Mouse (Mus musculus) left cerebral cortex, adult 18-20 months (tissue): Measurements from ENCODE around the gene Agap3. TPM values are rescaled to one million over a fixed set of nuclear protein-coding genes. Genes with fewer than 3 reads are reported as not detected.

Experiments used
- DNase-seq, 2 experiments: peaks; one replicate each; pipeline ENCODE4 v3.0.0; 2021 to 2022; ENCODE audit warnings: low spot score in 2 of 2, mixed read lengths in 1 of 2
- long read RNA-seq, 2 experiments: library from polyadenylated mRNA; stranded (forward); transcript quantifications; one replicate each; pipeline ENCODE4 v2.0.0; 2021
- total RNA-seq, 2 experiments: library from RNA; stranded (reverse); gene quantifications; 2 replicates each; pipeline ENCODE4 v1.2.3; 2021

Agap3 gene
- 100 to 1,000 TPM; 517 to 575 TPM for total RNA-seq
- long read RNA-seq, experiment 1, transcript Agap3-204 (9 exons, 1,061 nt) = major isoform, 164 of 439 reads
- long read RNA-seq, experiment 1, partial matches to known transcripts = 53 of 439 reads
- long read RNA-seq, experiment 1, other reads (novel, unspliced or antisense) = 219 of 439 reads
- long read RNA-seq, experiment 2, transcript Agap3-204 (9 exons, 1,061 nt) = major isoform, 118 of 313 reads
- long read RNA-seq, experiment 2, partial matches to known transcripts = 41 of 313 reads
- long read RNA-seq, experiment 2, other reads (novel, unspliced or antisense) = 152 of 313 reads

GRCm38 (mm10) chr5:24452030-24452690, at the start of gene Agap3:
TSS of gene Agap3 (plus strand) at chr5:24452177.
- peak in 1 of 2 experiments; percentile 34 for DNase-seq

DNA sequence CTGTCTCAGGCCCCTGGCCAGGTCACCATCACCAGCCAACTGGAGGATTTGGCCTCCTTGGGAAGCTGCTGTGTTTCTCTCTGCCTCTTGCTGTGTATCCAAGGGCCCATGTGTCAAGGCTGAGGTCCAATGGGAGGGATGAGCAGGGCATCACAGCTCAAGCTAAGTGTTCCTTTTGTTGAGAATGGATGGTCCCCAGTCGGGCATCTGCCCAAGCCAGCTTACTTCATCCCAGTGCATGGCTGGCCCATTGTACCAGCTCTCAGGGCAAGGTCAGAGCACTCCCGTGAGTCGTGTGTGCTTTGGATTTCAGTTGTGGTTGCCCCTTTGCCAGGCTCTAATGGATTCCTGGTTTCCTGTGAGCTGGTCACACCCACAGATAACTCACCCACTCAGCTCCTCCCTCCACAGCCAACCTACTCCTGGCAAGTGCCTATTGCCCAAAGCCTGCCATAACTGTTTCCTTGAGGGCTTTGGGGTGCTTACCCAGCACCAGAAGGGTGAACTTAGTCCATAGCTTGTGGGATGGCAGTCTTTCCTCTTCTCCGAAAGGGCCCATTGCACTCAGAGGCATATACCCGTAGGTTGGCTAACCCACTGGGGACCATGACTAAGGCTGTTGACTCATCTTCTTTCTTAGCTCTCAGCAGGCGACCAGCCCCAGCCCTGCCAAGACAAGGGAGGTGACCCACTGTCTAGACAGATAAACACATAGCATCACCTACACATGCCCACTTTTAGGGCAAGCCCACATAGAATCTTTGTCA, 47.2 kb upstream of the Agap3 start:
- no peak for DNase-seq

DNA sequence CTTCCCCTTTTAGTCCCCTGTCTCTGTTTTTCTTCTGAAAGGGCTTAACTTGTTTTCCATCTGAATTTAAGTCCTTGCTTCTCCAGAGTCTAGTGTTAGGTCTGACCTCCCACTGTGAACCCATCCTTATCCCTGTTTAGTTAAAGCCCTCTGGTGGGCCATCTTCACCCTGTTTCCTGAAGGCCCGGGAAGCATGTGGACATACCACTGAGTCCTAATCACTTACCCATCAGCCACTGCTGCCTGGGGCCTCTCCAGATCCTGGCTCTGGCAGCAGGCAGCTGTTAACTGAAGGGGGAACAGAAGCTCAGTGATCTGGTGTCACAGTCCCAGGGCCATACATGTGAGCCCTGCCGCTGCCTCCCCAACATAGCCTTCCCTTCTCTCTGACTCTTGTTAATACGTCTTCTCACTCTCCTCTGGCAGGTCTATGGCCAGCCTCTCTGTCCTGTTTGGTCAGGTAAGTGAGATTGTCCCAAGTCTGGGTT, 46.5 kb upstream of the Agap3 start:
- no peak for DNase-seq

DNA sequence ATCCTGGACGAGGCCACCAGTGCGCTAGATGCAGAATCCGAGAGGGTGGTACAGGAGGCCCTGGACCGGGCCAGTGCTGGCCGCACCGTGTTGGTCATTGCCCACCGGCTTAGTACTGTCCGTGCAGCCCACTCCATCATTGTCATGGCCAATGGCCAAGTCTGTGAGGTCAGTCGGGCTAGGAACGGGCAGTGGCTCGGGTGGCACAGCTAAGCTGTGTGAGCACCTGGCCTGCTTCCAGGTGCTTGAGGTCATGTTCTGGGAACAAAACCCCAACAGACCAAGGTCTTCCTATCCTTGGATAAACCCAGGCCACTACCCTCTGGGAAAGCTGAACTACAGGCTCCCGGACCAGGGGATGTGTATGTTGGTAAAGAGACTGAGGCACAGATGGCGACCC, 43.3 kb upstream of the Agap3 start:
- no peak for DNase-seq

GRCm38 (mm10) chr5:24409466-24409865, 42.5 kb upstream of the Agap3 start:
- DNase-seq = no peak

DNA sequence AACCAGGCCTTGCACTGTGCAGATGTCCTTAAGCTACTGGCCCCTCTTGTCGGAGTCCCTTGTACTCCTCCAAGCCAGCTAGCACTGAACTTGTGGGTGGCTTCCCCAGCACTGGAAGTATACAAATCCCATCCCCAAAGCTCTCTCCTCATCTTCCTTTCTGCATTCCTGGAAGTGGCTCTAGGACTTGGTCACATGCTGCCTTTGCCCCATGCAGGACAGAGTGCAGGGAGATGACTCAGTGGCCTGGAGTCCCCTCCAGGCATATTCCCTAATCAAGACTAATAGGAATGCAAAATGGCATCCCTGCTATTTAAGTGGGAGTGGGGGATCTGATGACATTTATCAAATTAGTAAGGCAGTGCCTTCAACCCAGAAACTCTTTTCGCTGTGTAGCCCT, 39.9 kb upstream of the Agap3 start:
- no peak for DNase-seq

DNA sequence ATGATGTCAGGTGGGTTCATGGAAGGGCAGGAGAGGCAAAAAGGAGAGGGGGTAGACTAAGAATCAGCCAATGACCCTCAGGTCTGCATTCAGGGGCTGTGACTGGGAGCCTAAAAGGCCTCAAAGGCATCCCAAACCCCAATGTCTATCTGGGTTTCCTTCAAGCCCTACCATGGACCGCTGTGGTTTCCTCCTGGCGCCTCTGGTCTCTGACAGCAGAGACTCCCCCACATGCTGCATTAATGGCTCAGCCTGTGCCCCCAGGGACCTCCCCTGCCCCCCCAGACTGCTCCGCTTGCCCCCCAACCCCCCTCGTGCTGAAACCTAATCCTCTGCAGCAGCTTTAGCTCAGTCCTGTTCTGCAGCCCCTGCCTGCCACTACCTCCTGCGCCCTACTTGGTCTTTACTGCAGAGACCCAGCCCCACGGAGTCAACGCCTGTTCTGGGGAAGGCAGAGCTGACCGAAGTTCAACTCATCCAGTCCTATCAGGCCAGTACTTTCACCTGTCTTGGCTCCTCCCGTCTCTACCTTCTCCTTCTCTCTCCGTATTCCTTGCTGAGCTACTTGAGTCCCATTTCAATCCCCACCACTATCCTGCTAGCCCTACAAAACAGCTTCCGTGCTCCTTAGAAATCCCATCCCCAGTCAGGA, 38.8 kb upstream of the Agap3 start, which contains the start of gene Asic3:
Gene Asic3, plus strand, starts transcription at position 351 of the 652 bp plus-strand sequence.
- no peak for DNase-seq

DNA sequence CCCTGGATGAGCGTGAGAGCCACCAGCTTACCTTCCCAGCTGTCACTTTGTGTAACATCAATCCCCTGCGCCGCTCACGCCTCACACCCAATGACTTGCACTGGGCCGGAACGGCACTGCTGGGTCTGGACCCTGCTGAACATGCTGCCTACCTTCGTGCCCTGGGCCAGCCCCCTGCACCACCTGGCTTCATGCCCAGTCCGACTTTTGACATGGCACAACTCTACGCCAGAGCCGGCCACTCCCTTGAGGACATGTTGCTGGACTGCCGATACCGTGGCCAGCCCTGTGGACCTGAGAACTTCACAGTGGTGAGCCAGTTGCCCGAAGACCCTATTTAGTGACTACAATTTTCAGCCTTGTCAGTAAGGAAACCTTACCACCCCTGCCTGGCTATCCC, 38.0 kb upstream of the Agap3 start:
- no peak for DNase-seq

- peak; percentile 63 to 68 for DNase-seq
Observed at GRCm38 (mm10) chr5:24416222-24416736, 35.7 kb upstream of the Agap3 start.

GRCm38 (mm10) chr5:24417587-24417986, 34.4 kb upstream of the Agap3 start:
- DNase-seq = no peak

- DNase-seq = no peak
Observed at GRCm38 (mm10) chr5:24420381-24420780, 31.6 kb upstream of the Agap3 start.

DNA sequence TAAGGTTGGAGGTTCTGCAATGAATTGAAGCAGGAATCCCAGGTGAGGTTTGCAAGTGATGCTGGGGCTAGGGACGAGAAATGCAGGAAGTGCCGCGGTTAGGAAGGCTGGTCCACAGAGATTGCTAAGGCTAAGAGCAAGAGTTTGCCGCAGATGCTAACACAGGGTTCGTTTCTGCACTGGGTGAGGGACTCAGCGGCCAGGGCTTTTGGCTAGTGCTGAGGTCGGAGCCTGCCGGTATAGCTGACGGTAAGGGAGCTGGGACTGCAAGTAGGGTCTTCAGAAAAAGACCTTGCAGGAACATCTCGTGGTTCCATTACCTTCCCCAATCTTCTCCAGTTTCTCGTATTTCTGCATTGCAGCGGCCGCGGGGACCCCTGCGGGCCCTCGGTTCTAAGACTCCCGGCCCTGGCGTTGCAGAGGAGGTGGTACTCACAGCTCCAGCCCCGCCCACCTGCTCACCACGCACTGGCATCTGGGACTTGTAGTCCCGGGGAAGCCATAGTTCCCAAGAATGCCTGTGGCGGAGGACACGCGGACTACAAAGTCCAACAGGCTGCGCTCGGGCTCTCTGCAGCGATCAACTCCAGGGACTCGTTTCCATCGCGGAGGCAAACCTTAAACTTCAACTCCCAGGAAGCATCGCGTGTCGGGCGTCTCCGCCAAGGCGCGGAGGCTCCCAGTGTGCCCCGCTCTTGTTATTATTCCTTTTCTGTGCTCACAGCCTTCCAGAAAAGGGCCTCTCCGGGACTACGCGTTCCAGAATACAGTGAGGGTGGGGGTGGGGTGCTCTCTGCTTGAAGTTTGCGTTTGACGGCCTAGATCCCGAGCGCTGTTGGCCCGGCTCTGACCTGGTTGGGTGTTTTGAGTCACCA, 28.6 kb upstream of the Agap3 start, which contains the start of the genes Cdk5 and Slc4a2:
Gene Cdk5, minus strand, starts transcription at position 402 of the 875 bp plus-strand sequence.
Gene Slc4a2, plus strand, starts transcription at position 709 of the 875 bp plus-strand sequence.
- DNase-seq = peak; percentile 98 to 99

DNA sequence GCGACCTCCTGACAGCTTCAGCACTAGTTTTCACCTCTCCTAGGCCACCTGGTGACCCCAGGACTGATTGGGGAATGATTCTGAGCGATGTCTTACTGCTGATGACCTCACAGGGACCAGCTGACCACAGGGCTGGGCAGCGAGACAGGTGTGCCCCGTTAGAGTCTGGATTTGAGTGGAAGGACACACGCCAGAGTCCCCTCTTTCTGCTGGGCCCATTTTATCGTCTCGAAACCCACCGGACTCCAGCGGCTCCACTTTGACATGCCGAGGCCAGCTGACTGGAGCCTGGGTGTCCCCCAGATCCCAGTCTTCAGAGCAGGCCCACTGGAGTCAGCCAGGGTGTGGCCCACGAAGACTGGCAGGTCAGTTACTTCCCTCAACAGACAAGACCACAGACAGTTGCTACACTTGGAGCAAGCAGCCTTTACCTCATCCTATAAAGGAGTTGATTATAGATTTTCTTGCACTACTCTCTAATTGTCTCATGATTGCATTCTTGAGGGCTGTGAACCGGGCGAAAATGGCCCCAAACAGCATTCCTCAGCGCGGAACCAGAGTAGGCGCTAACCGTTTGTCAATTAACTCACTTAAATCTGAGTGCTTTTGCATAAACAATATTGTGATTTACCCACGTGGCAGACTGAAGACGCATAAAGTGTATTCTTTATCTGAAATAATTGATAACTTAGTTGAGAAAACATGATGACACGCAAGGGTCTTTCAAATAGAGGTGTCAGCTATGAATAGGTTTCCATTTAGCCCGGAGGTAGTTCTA, 27.8 kb upstream of the Agap3 start:
- DNase-seq = no peak

- DNase-seq = peak; percentile 61 to 80
Observed at GRCm38 (mm10) chr5:24424861-24425411, 27.0 kb upstream of the Agap3 start.

GRCm38 (mm10) chr5:24425421-24426036, 26.4 kb upstream of the Agap3 start:
- no peak for DNase-seq

DNA sequence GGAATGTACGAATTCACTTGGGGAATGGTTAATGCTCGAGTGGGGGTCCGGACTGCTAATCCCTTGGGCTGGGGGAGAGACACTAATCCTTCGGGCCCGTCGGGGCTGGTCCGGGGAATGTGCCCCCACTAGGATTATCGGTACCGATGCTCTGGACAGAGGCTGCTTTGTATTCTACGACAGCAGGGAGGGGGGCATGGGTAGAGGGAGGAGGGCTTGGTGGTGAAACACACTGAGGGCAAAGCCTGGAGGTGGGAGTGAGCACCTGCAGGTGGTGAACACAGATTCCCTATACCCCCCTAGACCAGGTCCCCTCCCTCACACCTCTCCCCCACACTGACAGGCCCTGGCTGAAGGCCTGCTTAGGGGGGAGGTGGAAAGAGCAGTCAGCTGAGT, 25.9 kb upstream of the Agap3 start:
- DNase-seq = no peak

DNA sequence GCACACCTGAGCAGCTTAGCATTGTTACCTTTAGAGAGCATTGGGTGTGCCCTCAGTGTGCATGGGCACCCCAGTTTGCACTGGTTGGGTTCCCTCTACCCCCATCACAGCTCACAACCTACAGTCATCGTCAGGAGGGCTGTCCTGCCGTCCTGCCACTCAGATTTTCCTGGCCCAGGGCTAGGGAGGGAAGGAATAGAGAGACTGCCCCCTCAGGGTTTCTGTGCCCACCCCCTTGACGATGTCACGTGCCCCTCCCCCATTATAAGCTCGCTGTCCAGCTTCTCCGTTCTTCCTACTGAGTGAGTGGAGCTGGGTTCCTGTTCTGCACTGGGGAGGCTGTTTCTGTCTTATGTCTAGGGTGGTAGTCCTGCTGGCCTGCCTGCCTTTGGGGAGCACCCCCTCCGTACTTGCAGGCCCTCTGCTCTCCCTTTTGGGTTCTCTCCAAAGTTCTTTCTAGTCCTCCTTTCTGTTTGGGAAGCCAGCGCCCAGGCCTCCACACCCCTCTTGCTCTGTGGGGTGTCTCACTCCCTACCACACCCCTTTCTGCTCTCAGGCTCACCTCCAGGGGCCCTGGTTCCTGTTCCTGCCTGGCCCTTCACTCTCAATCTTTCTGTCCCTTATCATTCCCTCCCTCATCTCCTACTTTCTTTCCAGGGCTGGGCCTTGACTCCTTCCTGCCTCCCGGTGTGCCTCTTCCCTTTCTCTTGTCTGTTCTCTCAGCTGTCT, 25.3 kb upstream of the Agap3 start:
- no peak for DNase-seq

DNA sequence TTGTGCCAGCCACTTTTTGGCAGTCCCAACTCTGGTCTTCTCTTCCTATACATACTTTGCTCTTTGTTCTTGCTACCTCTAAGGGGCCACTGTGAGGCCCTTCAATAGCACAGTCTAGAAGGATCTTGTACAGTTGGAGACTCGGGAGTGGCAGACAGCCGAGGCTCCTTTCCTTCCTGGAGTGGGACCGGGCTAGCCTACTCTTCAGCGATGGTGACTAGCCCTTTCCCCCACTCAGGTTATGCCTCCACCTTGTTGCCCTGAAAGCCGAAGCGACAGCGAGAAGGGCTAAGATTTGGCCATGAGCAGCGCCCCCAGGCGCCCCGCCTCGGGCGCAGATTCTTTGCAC, 24.7 kb upstream of the Agap3 start:
- DNase-seq = no peak
